Mouse (Mus musculus): ENCODE results near the gene Haghl. TPM values are rescaled to one million over a fixed set of nuclear protein-coding genes. Genes with fewer than 3 reads are reported as not detected.

Gene Haghl
- 98.4 and 105 TPM in 2 replicates for polyA plus RNA-seq (2016; fragmentation: Nextera tagmentation; extraction: Ambion mirVana)

DNA sequence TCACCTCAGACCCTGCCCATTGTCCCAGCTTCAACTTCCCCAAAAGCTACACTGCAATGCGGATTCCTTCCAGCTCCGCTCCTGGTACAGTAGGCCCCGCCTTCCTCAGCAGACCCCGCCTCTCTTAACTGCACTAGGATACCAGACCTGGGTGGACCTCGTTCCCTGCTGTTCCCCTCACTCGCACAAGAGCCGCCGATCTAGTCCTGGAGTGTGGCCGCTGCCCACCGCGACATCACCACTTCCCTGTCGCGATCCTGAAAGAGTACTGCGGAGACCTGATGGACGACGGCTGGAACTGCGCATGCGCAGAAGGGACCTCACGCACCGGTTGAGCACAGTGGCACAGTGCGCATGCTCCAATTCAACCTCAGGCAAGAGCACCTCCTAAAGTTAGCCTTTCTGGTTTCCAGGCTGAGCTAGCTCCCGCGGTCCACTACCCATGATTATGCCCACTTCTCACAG lies at the start of gene Haghl:
Gene Haghl (minus strand): TSS at position 393 of the 465 bp plus-strand sequence.
- Histone ChIP-seq H3K9ac (peak within 1 kb of the TSS; percentile 82), H3K4me1 (peaks cover 23% of the 10 kb centered on the region), H3K4me2 (replicated peaks) (peak within 1 kb of the TSS; percentile 79), H3K27ac (peak within 1 kb of the TSS; percentile 93), H3K27me3 (no peaks in the 10 kb centered on the region), H3K4me3 (peak within 1 kb of the TSS; percentile 68), H3K9me3 (replicated peaks) (no peaks in the 10 kb centered on the region), H3K36me3 (peaks cover 65% of the 10 kb centered on the region)
- peak; percentile 77 for ATAC-seq (ENCODE audit: low FRiP score)
- under 1% methylated on average over 23 of the region's 23 CpGs for WGBS

DNA sequence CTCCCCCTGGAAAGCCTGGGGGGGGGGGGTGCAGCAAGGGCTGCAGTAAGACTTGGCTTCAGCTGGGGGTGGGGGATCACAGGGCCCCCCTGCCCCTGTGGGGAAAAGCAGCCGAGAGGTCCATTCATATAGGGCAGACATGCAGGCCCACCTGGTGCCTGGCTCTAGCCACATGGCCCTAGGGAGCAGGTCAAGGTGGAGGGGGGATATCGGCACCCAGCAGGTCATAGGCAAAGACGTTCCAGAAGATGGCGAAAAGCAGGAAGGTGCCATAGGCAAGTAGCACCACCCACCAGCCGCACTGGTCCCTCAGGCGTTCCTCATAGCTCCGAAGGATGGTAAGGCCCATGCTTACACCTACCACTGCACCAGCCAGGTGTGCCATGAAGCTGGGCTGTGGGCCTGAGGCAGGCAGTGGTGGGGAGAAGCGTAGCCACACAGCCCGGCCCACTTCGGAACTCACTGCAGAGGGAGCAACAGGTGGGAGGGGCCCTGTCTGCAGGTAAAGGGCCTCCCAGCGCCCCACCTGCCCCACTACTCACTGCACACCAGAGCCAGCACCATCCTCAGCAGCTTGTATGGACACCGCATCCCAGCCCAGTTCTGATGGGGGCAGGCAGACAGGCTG lies 49.2 kb upstream of the Haghl start:
- H3K27ac ChIP-seq, result peak overlapping the region; percentile 96; the same call in 1 of the 2 replicates
- H3K4me2 ChIP-seq (replicated peaks), result peak overlapping the region; percentile 89
- H3K9ac ChIP-seq, result peak overlapping the region; percentile 84
- WGBS, result 90% methylated on average over 12 of the region's 12 CpGs
- no peaks in the 10 kb centered on the region for H3K27me3 ChIP-seq
- H3K36me3 ChIP-seq, result peaks cover 42% of the 10 kb centered on the region
- H3K9me3 ChIP-seq (replicated peaks), result no peaks in the 10 kb centered on the region
- H3K4me1 ChIP-seq, result peaks cover 80% of the 10 kb centered on the region
- ATAC-seq (ENCODE audit: low FRiP score), result no peak
- H3K4me3 ChIP-seq, result peak overlapping the region; percentile 73

DNA sequence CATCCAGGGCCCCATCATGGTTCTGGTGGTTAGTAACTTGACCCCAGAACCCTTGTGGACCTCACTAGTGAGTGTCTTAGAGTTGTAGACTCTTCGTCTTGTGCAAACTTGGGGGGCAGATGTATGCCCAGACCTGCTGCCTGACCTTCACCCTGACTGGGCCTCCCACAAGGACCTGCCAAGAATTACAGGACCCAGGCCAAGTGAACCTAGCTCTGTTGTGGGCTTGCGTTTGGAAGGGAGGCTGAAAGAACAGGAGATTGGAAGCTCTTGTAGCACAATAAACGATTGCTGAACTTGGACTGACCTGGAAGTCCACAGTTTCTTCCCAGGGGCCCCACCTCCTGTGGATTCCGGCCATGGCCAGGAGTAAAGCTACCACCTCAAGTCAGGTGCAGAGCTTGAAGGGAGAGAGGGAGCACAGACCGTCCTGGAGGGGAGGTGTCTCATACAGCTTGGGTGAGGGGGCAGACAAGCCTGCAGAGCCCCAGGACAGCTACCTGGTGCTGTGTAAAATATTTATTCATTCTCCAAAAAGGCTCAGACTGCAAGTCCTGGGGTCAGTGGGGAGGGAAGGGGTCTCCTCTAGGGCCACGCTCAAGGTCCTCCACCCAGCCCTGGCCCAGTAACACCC lies 48.6 kb upstream of the Haghl start:
- 51% methylated on average over 6 of the region's 6 CpGs for WGBS
- Histone ChIP-seq H3K27me3 (no peaks in the 10 kb centered on the region), H3K4me3 (peak overlapping the region; percentile 73), H3K27ac (peak overlapping the region; percentile 96), H3K4me1 (peaks cover 85% of the 10 kb centered on the region), H3K4me2 (replicated peaks) (peak overlapping the region; percentile 89), H3K36me3 (peaks cover 39% of the 10 kb centered on the region), H3K9ac (peak overlapping the region; percentile 84), H3K9me3 (replicated peaks) (no peaks in the 10 kb centered on the region)
- ATAC-seq (ENCODE audit: low FRiP score), result no peak

DNA sequence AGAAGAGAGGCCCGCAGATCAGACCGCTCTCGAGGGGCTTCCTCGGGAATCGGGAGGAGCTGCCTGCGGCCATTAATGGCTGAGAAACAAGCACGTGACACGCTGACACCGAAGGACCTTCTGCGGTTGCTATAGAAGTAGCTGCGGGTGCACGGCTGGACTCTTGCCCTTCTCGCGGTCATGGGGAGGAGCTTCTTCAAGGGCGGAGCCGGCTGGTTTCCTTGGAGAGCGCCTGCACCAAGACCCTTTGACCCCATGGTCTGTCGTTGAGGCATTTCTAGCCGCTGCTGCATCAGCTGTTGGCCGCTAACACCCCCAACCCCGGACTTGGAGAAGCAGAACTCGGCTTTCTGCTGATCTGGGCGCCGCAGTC lies 47.8 kb upstream of the Haghl start, which contains the start of gene Stub1:
Gene Stub1 (minus strand): TSS at position 114 of the 373 bp plus-strand sequence.
- Histone ChIP-seq H3K9ac (peak within 1 kb of the TSS; percentile 84), H3K27me3 (no peaks in the 10 kb centered on the region), H3K4me2 (replicated peaks) (peak within 1 kb of the TSS; percentile 89), H3K4me1 (peaks cover 82% of the 10 kb centered on the region), H3K36me3 (peaks cover 35% of the 10 kb centered on the region), H3K4me3 (peak within 1 kb of the TSS; percentile 73), H3K27ac (peak within 1 kb of the TSS; percentile 96), H3K9me3 (replicated peaks) (no peaks in the 10 kb centered on the region)
- ATAC-seq (ENCODE audit: low FRiP score), result peak; percentile 59
- under 1% methylated on average over 24 of the region's 24 CpGs for WGBS

DNA sequence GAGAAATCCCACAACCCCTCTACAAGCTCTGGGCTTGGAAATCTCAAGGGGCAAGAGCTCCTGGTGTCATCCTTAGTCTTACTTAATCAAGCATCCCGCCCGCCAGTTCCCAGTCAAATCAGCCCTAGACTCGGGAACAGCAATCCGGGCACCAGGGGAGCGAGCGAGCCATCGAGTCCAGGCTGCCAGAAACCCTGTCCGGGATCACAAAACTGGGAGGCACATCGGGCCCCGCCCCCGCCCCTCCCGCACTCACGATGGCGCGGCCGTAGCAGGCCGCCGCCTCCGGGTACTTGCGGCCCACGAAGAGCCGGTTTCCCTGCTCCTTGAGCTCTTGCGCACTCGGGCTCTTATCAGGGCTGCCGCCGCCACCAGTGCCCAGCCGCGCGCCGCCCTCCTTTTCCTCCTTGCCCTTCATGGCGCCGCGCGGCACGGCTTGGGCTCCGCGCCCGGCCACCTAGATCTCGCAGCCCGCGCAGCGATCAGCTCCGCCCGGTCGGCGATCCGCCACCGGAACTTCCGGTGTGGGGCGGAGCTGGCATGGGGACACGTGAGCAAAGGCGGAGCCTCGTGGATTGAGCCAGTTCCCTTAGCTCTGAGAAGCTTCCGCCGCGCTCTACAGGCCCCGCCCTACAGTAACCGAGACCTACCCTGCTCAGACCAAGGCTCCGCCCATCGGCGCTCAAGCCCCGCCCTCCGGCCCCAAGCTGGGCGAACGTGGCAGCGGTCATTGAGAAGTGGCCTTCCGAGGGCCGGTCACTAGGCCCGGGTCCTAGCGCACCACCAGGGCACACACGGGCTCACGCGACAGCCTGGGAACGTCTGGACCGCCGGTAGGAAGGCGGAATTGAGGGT lies 47.2 kb upstream of the Haghl start:
- Histone ChIP-seq H3K27ac (peak overlapping the region; percentile 96), H3K9ac (peak overlapping the region; percentile 84), H3K4me1 (peaks cover 81% of the 10 kb centered on the region), H3K4me2 (replicated peaks) (peak overlapping the region; percentile 89), H3K27me3 (no peaks in the 10 kb centered on the region), H3K4me3 (peak overlapping the region; percentile 73), H3K36me3 (peaks cover 36% of the 10 kb centered on the region), H3K9me3 (replicated peaks) (no peaks in the 10 kb centered on the region)
- under 1% methylated on average over 67 of the region's 77 CpGs for WGBS
- peak; percentile 90 for ATAC-seq (ENCODE audit: low FRiP score)

DNA sequence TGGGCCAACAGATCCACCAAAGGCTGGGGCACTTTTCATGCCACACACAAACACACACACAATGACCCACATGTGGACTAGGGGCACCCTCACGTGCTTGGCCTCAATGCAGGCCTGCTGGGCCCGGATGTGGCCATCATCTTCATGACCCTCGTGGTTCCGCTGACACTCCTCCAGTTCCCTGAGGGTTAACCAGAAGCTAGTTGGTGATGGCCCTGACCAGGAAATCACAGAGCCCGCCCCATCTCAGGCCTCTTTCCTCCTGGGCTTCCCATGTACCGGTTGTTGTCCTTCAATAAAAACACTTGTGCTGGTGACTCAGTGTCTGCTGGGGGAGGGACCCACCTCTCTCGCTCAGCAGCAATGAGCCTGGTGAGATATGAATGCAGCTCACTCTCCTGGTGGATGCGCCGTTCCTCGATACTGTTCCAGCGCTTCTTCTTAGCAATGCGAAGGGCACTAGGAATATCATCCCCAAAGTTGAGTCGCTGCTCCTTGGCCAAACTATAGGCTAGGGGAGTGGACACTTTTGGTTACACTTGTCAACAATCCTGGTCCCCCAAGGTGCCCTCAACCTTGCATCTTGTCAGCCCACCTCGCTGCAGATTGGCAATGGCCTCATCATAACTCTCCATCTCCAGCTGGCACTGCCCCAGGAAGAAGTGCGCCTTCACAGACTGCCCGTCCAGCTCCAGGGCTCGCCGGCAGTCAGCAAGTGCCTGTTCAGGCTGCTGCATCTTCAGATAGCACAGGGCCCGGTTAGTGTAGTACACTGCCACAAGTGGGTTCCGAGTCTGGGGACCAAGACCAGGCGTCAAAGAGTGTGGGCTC lies 46.2 kb upstream of the Haghl start:
- Histone ChIP-seq H3K9ac (peak overlapping the region; percentile 84), H3K27me3 (no peaks in the 10 kb centered on the region), H3K36me3 (peaks cover 46% of the 10 kb centered on the region), H3K4me2 (replicated peaks) (peak overlapping the region; percentile 89), H3K27ac (peak overlapping the region; percentile 96), H3K4me3 (peak overlapping the region; percentile 73), H3K9me3 (replicated peaks) (no peaks in the 10 kb centered on the region), H3K4me1 (peaks cover 79% of the 10 kb centered on the region)
- WGBS, result 64% methylated on average over 21 of the region's 21 CpGs
- ATAC-seq (ENCODE audit: low FRiP score), result no peak

DNA sequence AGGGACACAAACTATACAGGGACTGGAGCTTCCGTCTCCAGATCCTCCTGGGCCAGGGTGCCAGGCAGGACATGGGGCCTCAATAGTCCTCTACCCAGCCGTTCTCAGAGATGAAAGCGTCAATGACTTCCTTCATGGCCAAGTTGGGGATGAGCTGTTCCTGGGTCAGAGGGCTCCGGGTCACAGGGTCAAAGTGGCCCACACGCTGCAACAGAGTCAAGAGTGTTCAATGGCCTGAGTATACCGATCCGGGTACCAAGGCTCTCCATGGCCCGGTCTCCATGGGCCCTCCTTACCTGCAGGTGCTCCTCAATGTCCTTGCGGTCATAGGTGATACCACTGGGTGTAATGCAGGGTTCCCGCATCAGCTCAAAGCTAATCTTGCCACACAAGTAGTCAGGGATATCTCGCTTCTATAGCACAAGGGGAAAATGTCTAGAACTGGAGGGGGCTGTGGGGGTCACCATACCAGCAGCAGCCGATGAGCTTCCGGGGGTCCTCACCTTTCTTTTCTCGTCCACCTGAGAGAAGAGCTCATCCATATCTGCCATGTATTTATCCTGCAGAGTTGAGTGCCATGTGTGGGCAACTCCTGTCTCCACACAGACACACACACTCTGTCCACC lies 45.4 kb upstream of the Haghl start:
- ATAC-seq (ENCODE audit: low FRiP score), result no peak
- 88% methylated on average over 14 of the region's 14 CpGs for WGBS
- peak overlapping the region; percentile 73; the same call in 1 of the 2 replicates for H3K4me3 ChIP-seq
- peak overlapping the region; percentile 89; the same call in 1 of the 2 replicates for H3K4me2 ChIP-seq (replicated peaks)
- H3K4me1 ChIP-seq, result peaks cover 78% of the 10 kb centered on the region
- peaks cover 54% of the 10 kb centered on the region for H3K36me3 ChIP-seq
- H3K9me3 ChIP-seq (replicated peaks), result no peaks in the 10 kb centered on the region
- no peaks in the 10 kb centered on the region for H3K27me3 ChIP-seq
- 0 out of 2 replicates have a peak overlapping the region, but pooled peaks have one; percentile 84 for H3K9ac ChIP-seq
- no peak overlapping the region for H3K27ac ChIP-seq

DNA sequence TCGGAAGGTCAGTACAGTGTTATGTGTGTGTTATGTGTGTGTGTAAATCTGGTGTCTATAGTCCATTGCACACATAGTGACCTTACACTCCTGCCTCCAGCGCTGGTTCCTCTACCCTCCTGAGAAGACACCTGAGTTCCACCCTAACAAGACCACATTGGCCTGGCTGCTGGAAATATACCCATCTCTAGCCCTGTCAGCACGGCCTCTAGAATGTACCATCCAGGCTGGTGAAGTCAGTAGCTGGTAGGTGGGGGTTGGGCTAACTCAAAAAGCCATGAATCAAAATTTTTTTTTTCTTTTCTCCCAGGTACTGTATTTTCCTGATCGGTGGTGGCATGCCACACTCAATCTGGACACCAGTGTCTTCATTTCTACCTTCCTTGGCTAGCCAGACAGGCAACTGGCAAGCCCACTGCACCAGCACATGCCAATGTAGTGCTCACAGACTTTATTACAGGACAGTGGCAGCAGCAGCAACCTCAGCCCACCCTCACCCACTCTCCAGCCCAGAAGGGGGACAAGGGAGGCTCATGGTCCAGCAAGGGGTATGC lies 44.8 kb upstream of the Haghl start:
- peak overlapping the region; percentile 2 for H3K4me3 ChIP-seq
- H3K9me3 ChIP-seq (replicated peaks), result no peaks in the 10 kb centered on the region
- H3K36me3 ChIP-seq, result peaks cover 56% of the 10 kb centered on the region
- WGBS, result 85% methylated on average over 4 of the region's 4 CpGs
- H3K27ac ChIP-seq, result no peak overlapping the region
- peaks cover 79% of the 10 kb centered on the region for H3K4me1 ChIP-seq
- H3K4me2 ChIP-seq (replicated peaks), result peak overlapping the region; percentile 92
- H3K9ac ChIP-seq, result no peak overlapping the region
- H3K27me3 ChIP-seq, result no peaks in the 10 kb centered on the region
- ATAC-seq (ENCODE audit: low FRiP score), result no peak

DNA sequence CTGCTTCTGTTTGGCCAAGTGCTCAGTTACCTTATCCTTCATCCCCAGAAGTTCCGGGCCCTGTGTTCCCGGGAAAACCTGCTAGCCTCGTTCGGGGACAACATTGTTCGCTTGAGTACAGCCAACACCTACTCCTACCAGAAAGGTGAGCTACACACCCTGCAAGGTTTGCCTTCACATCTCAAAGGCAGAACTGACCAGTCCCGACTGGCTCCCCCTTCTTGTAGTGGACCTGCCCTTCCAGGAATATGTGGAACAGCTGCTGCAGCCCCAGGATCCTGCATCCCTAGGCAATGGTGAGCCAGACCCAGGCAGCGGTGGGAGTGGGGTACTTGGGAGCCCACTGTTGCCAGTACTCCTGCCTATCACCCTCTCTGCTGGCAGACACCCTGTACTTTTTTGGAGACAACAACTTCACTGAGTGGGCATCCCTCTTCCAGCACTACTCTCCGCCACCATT lies 44.1 kb upstream of the Haghl start:
- H3K27ac ChIP-seq, result peak overlapping the region; percentile 91
- H3K36me3 ChIP-seq, result peaks cover 51% of the 10 kb centered on the region
- H3K9me3 ChIP-seq (replicated peaks), result no peaks in the 10 kb centered on the region
- peak overlapping the region; percentile 61 for H3K4me3 ChIP-seq
- peak overlapping the region; percentile 79 for H3K9ac ChIP-seq
- WGBS, result 41% methylated on average over 8 of the region's 8 CpGs
- H3K4me2 ChIP-seq (replicated peaks), result peak overlapping the region; percentile 92
- no peak for ATAC-seq (ENCODE audit: low FRiP score)
- peaks cover 79% of the 10 kb centered on the region for H3K4me1 ChIP-seq
- no peaks in the 10 kb centered on the region for H3K27me3 ChIP-seq

DNA sequence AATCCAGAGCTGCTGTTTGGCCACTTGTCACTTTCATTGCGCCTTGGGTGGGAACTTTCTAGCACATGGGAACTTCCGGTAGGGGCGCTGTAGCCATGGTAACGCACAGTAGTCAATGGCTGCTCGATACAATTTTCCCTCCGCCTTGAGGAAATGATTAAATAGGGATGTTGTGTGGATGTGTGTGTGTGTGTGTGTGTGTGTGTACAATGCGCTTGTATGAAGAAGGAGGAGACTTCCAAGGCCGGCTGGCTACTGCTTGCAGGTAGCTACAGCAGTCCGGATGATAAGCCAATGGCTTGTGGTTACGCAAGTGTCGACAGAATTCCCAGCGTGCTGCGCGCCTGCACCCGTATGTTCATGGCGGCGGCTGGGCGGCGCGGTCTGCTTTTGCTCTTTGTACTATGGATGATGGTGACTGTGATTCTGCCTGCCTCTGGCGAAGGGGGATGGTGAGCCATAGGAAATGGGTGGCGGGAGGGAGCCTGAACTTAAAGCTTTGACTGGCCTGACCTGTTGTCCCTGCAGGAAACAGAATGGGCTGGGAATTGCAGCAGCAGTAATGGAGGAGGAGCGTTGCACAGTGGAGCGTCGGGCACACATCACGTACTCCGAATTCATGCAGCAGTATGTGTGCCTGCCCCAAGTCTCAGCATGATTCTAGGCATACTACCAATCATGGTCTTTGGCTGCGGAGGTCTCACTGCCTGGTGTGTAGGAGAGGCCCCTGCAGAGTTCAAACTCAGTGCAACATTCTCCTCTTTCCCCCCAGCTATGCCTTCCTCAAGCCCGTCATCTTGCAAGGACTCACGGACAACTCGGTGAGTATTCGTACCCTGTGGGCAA lies 43.5 kb upstream of the Haghl start, which contains the start of gene Jmjd8:
Gene Jmjd8 (plus strand): TSS at position 156 of the 846 bp plus-strand sequence.
- peak within 1 kb of the TSS; percentile 61 for H3K4me3 ChIP-seq
- peaks cover 79% of the 10 kb centered on the region for H3K4me1 ChIP-seq
- under 1% methylated on average over 32 of the region's 32 CpGs for WGBS
- peak within 1 kb of the TSS; percentile 79 for H3K9ac ChIP-seq
- H3K9me3 ChIP-seq (replicated peaks), result no peaks in the 10 kb centered on the region
- ATAC-seq (ENCODE audit: low FRiP score), result peak; percentile 48
- H3K27me3 ChIP-seq, result no peaks in the 10 kb centered on the region
- H3K27ac ChIP-seq, result peak within 1 kb of the TSS; percentile 91
- peak within 1 kb of the TSS; percentile 92 for H3K4me2 ChIP-seq (replicated peaks)
- peaks cover 51% of the 10 kb centered on the region for H3K36me3 ChIP-seq
